Mouse (Mus musculus): Measurements from ENCODE around the gene Dlgap5.
"Not testable (repeated sequence)": the region's sequence is repeated elsewhere in the genome, so short reads cannot be mapped to it uniquely, and the experiment has no call there.

Gene Dlgap5

GRCm38 (mm10) chr14:47417775-47418665 is at the start of gene Dlgap5:
Gene Dlgap5 (minus strand): TSS chr14:47418407.
- peak; percentile 77 to 93 for DNase-seq (ENCODE audit: low spot score in 2 of 2)

- DNase-seq (ENCODE audit: low spot score in 2 of 2), result no peak
Observed at GRCm38 (mm10) chr14:47465468-47466175, 47.4 kb upstream of the Dlgap5 start.

GRCm38 (mm10) chr14:47464426-47464825 is 46.2 kb upstream of the Dlgap5 start:
- no peak for DNase-seq (ENCODE audit: low spot score in 2 of 2)

DNA sequence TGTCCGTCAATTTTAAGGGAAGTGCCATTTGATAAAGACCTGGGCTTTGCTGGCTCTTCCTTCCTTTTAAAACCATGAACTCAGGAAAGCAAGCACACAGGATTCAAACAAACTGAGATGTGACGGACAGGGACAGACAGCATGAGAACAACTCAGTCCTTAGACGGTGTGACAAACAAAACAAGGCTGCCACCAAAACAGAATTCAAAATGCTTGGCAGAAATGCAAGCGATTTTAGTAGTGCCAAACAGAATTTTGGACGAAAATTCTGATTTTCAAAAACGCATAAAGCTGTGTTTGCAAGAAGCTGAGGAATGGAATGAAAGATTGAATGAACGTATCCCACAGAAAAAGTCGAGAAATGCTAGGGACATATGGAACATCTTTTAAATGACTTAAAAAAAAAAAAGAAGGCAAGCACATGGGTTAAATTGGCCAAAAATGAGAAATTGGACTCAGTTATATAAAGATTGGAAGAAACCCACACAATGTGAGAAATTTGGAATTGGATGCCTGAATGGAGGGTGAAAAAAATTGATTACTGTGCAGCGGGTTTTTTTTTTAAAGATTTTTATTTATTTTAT is 44.8 kb upstream of the Dlgap5 start:
- no peak for DNase-seq (ENCODE audit: low spot score in 2 of 2)

DNA sequence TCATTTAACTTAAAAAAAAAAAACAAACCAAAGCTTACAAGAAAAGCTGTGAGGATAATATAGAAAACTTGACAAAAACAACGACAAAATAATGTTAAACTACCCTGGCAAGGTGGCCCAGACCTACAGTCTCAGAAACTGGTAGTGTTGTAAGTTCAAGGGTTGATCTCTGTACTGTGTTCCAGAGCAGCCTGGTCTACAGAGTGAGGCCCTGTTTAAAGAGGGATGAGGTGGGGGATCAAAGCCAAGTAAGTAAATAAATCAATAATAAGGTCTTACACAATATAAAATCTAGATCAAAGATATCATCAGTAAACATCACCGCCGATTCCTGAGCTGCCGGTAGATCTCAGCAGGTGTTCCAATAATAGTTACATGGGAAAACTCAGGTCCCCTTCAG is 44.2 kb upstream of the Dlgap5 start:
- DNase-seq (ENCODE audit: low spot score in 2 of 2), result no peak

- no peak for DNase-seq (ENCODE audit: low spot score in 2 of 2)
Observed at GRCm38 (mm10) chr14:47461997-47462396, 43.8 kb upstream of the Dlgap5 start.

DNA sequence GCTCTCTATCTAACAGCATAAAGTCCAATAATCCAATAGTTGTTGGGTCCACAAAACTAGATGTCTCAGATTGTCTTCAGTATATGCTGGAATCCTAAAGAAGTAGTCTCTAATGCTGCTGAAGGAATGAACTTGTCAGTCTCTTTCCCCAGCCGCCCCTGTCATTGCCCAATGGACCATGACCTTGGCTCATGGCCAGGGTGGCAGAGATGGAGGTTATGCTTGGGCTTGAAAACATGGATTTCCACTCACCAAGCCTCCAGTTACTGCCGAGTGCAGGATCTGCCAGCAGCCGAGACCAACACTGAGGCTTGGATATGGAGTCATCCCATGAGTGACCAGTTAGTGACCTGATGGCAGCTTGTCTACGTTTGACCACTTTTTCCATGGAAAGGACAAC is 41.3 kb upstream of the Dlgap5 start:
- DNase-seq (ENCODE audit: low spot score in 2 of 2), result no peak

GRCm38 (mm10) chr14:47450121-47450520 is 31.9 kb upstream of the Dlgap5 start, which contains the start of gene Fbxo34:
Gene Fbxo34 (plus strand): TSS chr14:47450421.
- DNase-seq (ENCODE audit: low spot score in 2 of 2), result not testable (repeated sequence)

GRCm38 (mm10) chr14:47445331-47446095 is 27.3 kb upstream of the Dlgap5 start:
- DNase-seq (ENCODE audit: low spot score in 2 of 2), result no peak

DNA sequence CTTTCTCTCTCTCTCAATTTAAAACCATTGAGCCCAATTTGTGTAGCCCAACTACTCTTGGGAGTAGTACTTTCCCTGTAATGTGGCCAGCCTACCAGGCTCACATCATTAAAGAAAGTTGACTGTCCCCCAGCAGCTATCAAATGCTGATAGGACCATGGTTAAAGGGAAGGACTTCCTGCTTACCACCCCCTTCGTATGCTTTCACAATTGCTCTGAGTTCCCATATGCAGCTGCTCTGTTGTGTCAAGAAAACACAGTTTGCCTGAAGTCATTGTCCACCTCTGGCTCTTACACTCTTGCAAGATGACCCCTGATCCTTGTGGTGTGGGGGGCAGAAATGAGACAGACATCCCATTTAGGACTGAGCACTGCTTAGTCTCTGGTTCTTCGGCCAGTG is 26.7 kb upstream of the Dlgap5 start:
- no peak for DNase-seq (ENCODE audit: low spot score in 2 of 2)

GRCm38 (mm10) chr14:47438947-47439346 is 20.7 kb upstream of the Dlgap5 start:
- DNase-seq (ENCODE audit: low spot score in 2 of 2), result no peak

DNA sequence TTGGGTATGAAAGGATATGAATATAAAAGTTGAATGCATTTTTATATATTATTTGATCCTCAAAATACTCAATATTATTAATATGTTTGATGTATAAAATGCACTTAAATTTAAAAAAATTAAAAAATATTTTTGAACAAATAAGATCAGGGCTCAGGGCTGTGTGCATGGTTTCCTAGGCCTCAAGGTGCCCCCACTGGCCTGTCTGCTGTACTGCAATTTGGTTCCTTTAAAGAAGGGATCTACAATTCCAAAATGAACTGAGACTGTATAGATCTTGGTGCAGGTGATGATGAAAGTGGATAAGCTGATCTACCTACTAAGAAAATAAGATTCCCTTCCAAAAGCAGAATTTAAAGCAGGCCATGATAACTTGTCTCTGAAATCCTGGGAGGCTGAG is 14.8 kb upstream of the Dlgap5 start:
- no peak for DNase-seq (ENCODE audit: low spot score in 2 of 2)

DNA sequence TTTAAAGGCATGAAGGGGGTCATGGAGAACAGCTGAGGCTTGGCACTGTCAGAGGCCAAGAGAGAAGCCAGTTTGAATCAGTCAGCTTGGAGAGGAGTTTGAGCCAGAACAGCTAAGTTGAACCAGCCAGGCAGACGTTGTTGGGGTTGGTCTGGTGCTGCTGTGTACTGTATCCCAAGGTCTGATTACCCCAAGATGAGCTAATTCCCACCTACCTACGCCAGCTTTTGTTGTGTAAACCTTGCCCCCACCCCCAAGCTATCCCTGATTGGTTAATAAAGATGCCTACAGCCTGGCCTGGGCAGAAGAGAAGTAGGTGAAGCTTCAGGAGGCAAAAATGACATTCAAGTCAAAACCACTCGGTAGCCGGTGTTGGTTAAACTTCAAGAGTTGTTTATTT is 4.3 kb upstream of the Dlgap5 start:
- DNase-seq (ENCODE audit: low spot score in 2 of 2), result no peak

DNA sequence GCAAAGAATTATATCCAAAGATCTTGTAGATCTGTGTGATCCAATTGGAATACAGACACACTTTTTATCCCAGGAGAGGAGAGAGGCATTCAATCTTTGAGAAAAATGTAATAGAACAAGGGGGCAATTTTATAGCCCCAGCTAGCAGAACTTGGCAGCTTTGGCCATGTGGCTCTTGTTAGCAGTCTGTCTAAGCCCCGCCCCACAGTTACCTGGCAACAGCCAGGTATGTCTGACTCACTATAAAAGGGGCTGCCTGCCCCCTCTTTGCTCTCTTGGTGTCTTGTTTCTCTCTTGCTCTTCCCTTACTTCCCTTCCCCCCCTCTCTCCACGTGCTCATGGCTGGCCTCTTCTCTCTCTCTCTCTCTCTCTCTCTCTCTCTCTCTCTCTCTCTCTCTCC is 3.4 kb upstream of the Dlgap5 start:
- DNase-seq (ENCODE audit: low spot score in 2 of 2), result no peak

- no peak for DNase-seq (ENCODE audit: low spot score in 2 of 2)
Observed at GRCm38 (mm10) chr14:47419723-47420276, 1.6 kb upstream of the Dlgap5 start.

GRCm38 (mm10) chr14:47419034-47419625 is 923 bp upstream of the Dlgap5 start:
- no peak for DNase-seq (ENCODE audit: low spot score in 2 of 2)

- no peak for DNase-seq (ENCODE audit: low spot score in 2 of 2)
Observed at GRCm38 (mm10) chr14:47418666-47418991, 422 bp upstream of the Dlgap5 start.

- DNase-seq (ENCODE audit: low spot score in 2 of 2), result no peak
Observed at GRCm38 (mm10) chr14:47417346-47417745, 861 bp downstream of the Dlgap5 start.

GRCm38 (mm10) chr14:47406000-47406399 is 12.2 kb downstream of the Dlgap5 start:
- DNase-seq (ENCODE audit: low spot score in 2 of 2), result no peak

DNA sequence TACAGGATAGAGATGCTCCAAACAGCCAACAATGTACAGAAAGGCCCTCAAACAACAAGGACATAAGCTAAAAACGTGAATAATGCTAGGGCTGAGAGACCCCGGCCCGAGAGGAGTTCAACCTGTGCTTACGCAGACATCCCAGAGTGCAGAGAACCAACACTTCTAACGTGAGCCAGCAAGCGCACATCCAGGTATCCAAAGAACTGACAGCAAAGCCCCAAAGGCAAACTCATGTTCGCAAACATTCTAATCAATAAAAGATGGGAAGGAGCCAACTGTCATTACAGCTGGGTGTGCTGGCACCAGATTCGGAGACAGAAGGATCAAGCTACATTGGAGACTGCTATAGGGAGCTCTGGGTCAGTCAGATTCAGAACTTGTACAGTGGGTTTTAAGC is 15.5 kb downstream of the Dlgap5 start:
- no peak for DNase-seq (ENCODE audit: low spot score in 2 of 2)

GRCm38 (mm10) chr14:47396165-47396652 is 22.0 kb downstream of the Dlgap5 start:
- peak in 1 of 2 experiments; percentile 21 for DNase-seq (ENCODE audit: low spot score in 2 of 2)

Data from cerebellum, postnatal 4 days (tissue).